Mouse (Mus musculus) right cerebral cortex, postnatal 14 days (tissue): ENCODE results near the gene Sept7.
"Not testable (repeated sequence)": the region's sequence is repeated elsewhere in the genome, so short reads cannot be mapped to it uniquely, and the experiment has no call there.

Source experiments
- DNase-seq: peaks from one replicate; pipeline ENCODE4 v3.0.0; 2022

The Sept7 gene

GRCm38 (mm10) chr9:25252283-25252726, at the start of gene Sept7:
Sept7 (plus strand) TSS chr9:25252439.
- DNase-seq: peak; percentile 99

- no peak for DNase-seq
Measured at GRCm38 (mm10) chr9:25208087-25208803, 44.0 kb upstream of the Sept7 start.

GRCm38 (mm10) chr9:25212309-25213163, 39.7 kb upstream of the Sept7 start:
- DNase-seq: no peak

- DNase-seq: no peak
Measured at GRCm38 (mm10) chr9:25213164-25213557, 39.1 kb upstream of the Sept7 start.

DNA sequence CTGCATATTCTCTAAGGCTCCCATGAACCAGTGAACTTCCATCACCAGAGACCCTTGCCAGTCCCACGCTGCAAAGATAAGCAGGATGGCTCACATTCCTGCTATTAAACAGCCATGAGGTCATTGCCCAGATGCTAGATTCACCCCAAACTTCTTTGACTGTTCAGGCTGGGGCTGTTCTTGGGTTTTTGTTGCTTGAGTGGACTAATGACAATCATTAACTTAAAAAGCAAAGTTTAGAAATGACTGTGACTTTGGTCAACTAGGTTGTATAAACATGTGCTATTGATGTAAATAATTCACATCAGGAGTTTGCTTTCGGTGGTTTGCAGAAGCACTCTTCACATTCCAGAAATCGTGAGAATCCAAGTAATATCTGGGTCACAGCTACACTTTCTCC, 36.8 kb upstream of the Sept7 start:
- DNase-seq: no peak

- no peak for DNase-seq
Measured at GRCm38 (mm10) chr9:25216210-25216609, 36.0 kb upstream of the Sept7 start.

GRCm38 (mm10) chr9:25218954-25219353, 33.3 kb upstream of the Sept7 start:
- no peak for DNase-seq

- DNase-seq: no peak
Measured at GRCm38 (mm10) chr9:25219882-25220281, 32.4 kb upstream of the Sept7 start.

DNA sequence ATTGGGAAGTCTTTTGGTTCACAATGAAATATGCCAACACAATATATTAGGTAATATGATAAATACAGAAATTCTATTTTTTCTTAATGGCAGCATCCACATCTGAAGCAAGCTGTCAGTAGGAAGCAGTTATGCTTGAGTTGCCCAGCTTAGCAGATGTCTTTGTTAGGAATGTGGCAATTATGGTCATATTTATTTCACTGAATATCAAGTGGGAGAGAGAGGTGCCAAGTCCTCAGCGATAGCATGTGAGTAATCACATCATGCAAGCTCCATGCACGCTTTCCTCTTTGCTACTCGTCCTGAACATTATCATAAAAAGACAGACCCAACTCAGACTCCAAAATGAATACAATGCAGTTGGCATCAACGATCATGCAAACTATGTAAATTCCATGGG, 27.3 kb upstream of the Sept7 start:
- DNase-seq: no peak

- no peak for DNase-seq
Measured at GRCm38 (mm10) chr9:25229740-25230139, 22.5 kb upstream of the Sept7 start.

- DNase-seq: no peak
Measured at GRCm38 (mm10) chr9:25230213-25231039, 21.8 kb upstream of the Sept7 start.

GRCm38 (mm10) chr9:25241065-25241464, 11.2 kb upstream of the Sept7 start:
- no peak for DNase-seq

GRCm38 (mm10) chr9:25241783-25242182, 10.5 kb upstream of the Sept7 start:
- not testable (repeated sequence) for DNase-seq

DNA sequence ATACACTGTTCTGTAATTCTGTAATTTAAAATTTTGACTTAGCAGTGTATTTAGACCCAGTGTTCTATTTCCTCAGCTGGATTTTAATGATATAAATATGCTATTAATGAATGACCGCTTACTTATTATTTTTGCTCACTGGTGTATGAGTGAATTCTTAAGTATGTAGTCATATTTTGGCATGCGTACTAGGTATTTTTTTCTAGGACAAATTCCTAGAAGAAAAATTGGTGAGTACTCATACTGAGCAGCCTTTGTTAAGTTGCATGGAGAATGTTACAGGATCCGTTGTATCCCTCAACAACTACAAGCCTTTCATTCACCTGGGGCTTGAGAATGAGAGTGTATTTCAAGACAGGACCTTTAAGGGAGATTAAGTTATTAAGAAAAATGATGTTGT, 10.0 kb upstream of the Sept7 start:
- DNase-seq: no peak

- no peak for DNase-seq
Measured at GRCm38 (mm10) chr9:25243926-25244657, 8.1 kb upstream of the Sept7 start.

DNA sequence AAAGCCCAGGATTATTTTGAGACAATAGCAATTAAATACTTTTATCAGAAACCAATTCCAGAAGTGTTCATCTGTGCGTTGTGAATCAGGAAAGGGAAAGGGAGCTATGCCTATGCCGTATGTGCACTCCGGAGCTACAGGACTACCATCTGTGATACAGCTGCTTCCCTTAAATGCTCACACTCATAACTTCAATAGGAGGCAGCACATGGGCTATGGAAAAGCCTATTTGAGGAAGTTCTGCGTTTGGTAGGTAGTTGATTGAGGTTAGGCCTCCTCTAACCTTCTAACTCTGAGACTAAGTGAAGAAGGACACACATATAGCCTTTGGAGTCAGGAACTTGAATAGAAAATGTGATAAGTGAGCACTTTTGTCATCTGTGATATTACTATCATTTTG, 7.1 kb upstream of the Sept7 start:
- DNase-seq: no peak

- no peak for DNase-seq
Measured at GRCm38 (mm10) chr9:25246508-25246907, 5.7 kb upstream of the Sept7 start.

- DNase-seq: no peak
Measured at GRCm38 (mm10) chr9:25251174-25251573, 1.1 kb upstream of the Sept7 start.

DNA sequence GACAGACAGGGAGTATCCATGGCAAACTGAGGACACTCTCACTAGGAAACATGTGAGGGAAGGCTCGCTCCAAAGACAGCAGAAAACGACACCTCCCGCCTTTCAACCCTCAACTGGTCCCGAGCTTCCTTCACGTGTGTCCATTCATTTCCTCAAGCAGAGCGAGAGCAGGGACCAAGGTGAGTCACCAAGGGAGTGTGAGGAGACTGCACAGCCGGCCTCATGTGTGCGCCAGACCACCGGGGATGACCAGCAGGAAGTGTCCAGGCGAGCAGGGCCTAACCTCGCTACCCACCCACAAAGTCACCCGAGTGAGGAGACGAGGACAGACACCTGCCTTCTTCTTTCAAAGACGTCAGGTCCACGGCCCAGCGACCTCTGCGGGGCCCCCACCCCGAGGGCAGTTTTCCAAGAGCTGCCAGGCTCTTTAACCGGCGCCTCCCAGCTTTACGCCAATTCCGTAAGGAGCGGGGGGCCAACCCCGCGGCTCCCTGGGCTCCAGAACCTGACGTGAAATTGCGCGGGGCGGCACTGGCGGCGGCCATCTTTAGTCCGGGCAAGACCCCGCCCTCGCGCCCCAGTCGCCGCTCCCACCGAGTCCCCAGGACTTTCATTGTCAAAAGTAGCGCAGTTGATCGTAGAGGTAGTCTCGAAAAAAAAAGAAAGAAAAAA, 492 bp upstream of the Sept7 start:
- peak; percentile 90 for DNase-seq

- DNase-seq: peak; percentile 72
Measured at GRCm38 (mm10) chr9:25252759-25253477, 679 bp downstream of the Sept7 start.

GRCm38 (mm10) chr9:25253478-25253824, 1.2 kb downstream of the Sept7 start:
- DNase-seq: no peak
